Mouse (Mus musculus): ENCODE measurements around the gene Zfp773. TPM values are rescaled to one million over a fixed set of nuclear protein-coding genes. Genes with fewer than 3 reads are reported as not detected.
A peak's percentile ranks its signal among the peaks of the same experiment; 100 is the strongest.
"Not testable (repeated sequence)": the region's sequence is repeated elsewhere in the genome, so short reads cannot be mapped to it uniquely, and the experiment has no call there.

Gene Zfp773
- 1 to 10 TPM; 2.0 to 2.3 TPM for total RNA-seq (2021)
- long read RNA-seq, experiment 1, partial matches to known transcripts = 0 of 1 reads
- long read RNA-seq, experiment 1, other reads (novel, unspliced or antisense) = 0 of 1 reads
- long read RNA-seq, experiment 2, partial matches to known transcripts = 0 of 1 reads
- long read RNA-seq, experiment 2, other reads (novel, unspliced or antisense) = 0 of 1 reads

GRCm38 (mm10) chr7:7136379-7136866 lies at the start of gene Zfp773:
Gene Zfp773, minus strand, starts transcription at chr7:7136755.
- peak within 1 kb of the TSS; percentile 65 for H3K4me3 ChIP-seq
- peak; percentile 72 for TF ChIP-seq CTCF (conservative IDR thresholded peaks at IDR 0.05)
- DNase-seq (ENCODE audit: low spot score in 2 of 2) = peak; percentile 43
- peak within 1 kb of the TSS; percentile 59 for H3K27ac ChIP-seq

- Histone ChIP-seq H3K4me3 (no peak overlapping the region), H3K27ac (no peak overlapping the region)
- DNase-seq (ENCODE audit: low spot score in 2 of 2) = no peak
- TF ChIP-seq CTCF (conservative IDR thresholded peaks at IDR 0.05) = no peak
These were observed 49.3 kb upstream of the Zfp773 start for GRCm38 (mm10) chr7:7185897-7186296.

GRCm38 (mm10) chr7:7171227-7172147 lies 34.9 kb upstream of the Zfp773 start, which contains the start of gene Zfp418:
Gene Zfp418, plus strand, starts transcription at chr7:7171330.
- DNase-seq (ENCODE audit: low spot score in 2 of 2) = peak; percentile 72 to 82

GRCm38 (mm10) chr7:7145991-7146608 lies 9.5 kb upstream of the Zfp773 start:
- no peak overlapping the region for H3K27ac ChIP-seq
- no peak overlapping the region for H3K4me3 ChIP-seq
- TF ChIP-seq CTCF (conservative IDR thresholded peaks at IDR 0.05) = no peak
- DNase-seq (ENCODE audit: low spot score in 2 of 2) = no peak

More at GRCm38 (mm10) chr7:7171227-7172147, 34.9 kb upstream of the Zfp773 start, which contains the start of gene Zfp418:
- no peak; the same call in 1 of the 2 replicates for TF ChIP-seq CTCF (conservative IDR thresholded peaks at IDR 0.05)
- H3K27ac ChIP-seq = peak within 1 kb of the TSS; percentile 65
- peak within 1 kb of the TSS; percentile 75 for H3K4me3 ChIP-seq

GRCm38 (mm10) chr7:7144215-7144614 lies 7.7 kb upstream of the Zfp773 start:
- DNase-seq (ENCODE audit: low spot score in 2 of 2) = no peak
- no peak; the same call in 1 of the 2 replicates for TF ChIP-seq CTCF (conservative IDR thresholded peaks at IDR 0.05)
- H3K4me3 ChIP-seq = no peak overlapping the region

GRCm38 (mm10) chr7:7132751-7133150 lies 3.8 kb downstream of the Zfp773 start:
- TF ChIP-seq CTCF (conservative IDR thresholded peaks at IDR 0.05) = no peak
- DNase-seq (ENCODE audit: low spot score in 2 of 2) = no peak

More at GRCm38 (mm10) chr7:7144215-7144614, 7.7 kb upstream of the Zfp773 start:
- H3K27ac ChIP-seq = no peak overlapping the region

GRCm38 (mm10) chr7:7130491-7131124 lies 5.9 kb downstream of the Zfp773 start:
- H3K4me3 ChIP-seq; H3K27ac ChIP-seq; DNase-seq (ENCODE audit: low spot score in 2 of 2): not testable (repeated sequence)

More at GRCm38 (mm10) chr7:7132751-7133150, 3.8 kb downstream of the Zfp773 start:
- H3K27ac ChIP-seq = no peak overlapping the region
- no peak overlapping the region for H3K4me3 ChIP-seq

GRCm38 (mm10) chr7:7121602-7121980 lies 15.0 kb downstream of the Zfp773 start:
- no peak for TF ChIP-seq CTCF (conservative IDR thresholded peaks at IDR 0.05)

GRCm38 (mm10) chr7:7120921-7121601 lies 15.5 kb downstream of the Zfp773 start, which contains the start of gene Zfp954:
Gene Zfp954, minus strand, starts transcription at chr7:7121488.
- peak; percentile 86 to 88 for DNase-seq (ENCODE audit: low spot score in 2 of 2)
- TF ChIP-seq CTCF (conservative IDR thresholded peaks at IDR 0.05) = peak; percentile 61
- Histone ChIP-seq H3K27ac (peak within 1 kb of the TSS; percentile 86), H3K4me3 (peak within 1 kb of the TSS; percentile 72)

More at GRCm38 (mm10) chr7:7121602-7121980, 15.0 kb downstream of the Zfp773 start:
- DNase-seq (ENCODE audit: low spot score in 2 of 2) = no peak
- peak overlapping the region; percentile 72 for H3K4me3 ChIP-seq
- H3K27ac ChIP-seq = peak overlapping the region; percentile 46; the same call in 1 of the 2 replicates

GRCm38 (mm10) chr7:7118441-7118840 lies 18.1 kb downstream of the Zfp773 start:
- no peak for TF ChIP-seq CTCF (conservative IDR thresholded peaks at IDR 0.05)
- DNase-seq (ENCODE audit: low spot score in 2 of 2) = no peak
- Histone ChIP-seq H3K27ac (no peak overlapping the region), H3K4me3 (no peak overlapping the region)

GRCm38 (mm10) chr7:7108501-7108900 lies 28.1 kb downstream of the Zfp773 start:
- Histone ChIP-seq H3K27ac (no peak overlapping the region), H3K4me3 (no peak overlapping the region)
- TF ChIP-seq CTCF (conservative IDR thresholded peaks at IDR 0.05) = no peak
- DNase-seq (ENCODE audit: low spot score in 2 of 2) = no peak

Other genes starting within 250 kb of the Zfp773 start
- not detected for gene Aurkc, start 141.5 kb downstream of the Zfp773 start, total RNA-seq (2021)
- 10 to 100 TPM; 12.4 to 14.0 TPM for gene Zfp954, start 15.3 kb downstream of the Zfp773 start, total RNA-seq (2021)
- 1 to 10 TPM; 7.4 to 9.1 TPM for gene Zfp418, start 34.6 kb upstream of the Zfp773 start, total RNA-seq (2021)
- 1 to 10 TPM; 8.4 to 9.5 TPM for gene Zfp772, start 73.2 kb upstream of the Zfp773 start, total RNA-seq (2021)
- 1 to 10 TPM; 2.7 TPM for gene Vmn2r29, start 110.6 kb upstream of the Zfp773 start, total RNA-seq (2021)
- gene Gm45844, start 141.5 kb upstream of the Zfp773 start, total RNA-seq (2021) = 10 to 100 TPM in 1 of 2 experiments, 1 to 10 TPM in 1; 9.6 to 14.4 TPM
- 100 to 1,000 TPM; 128 to 137 TPM for gene Clcn4, start 164.1 kb upstream of the Zfp773 start, total RNA-seq (2021)
- gene Vmn2r30, start 200.9 kb upstream of the Zfp773 start, total RNA-seq (2021) = under 1 TPM; 0.15 to 0.18 TPM
- gene Gm45783, start 237.8 kb upstream of the Zfp773 start, total RNA-seq (2021) = not detected

Data from layer of hippocampus, adult 2 months (tissue).